In the genomic region with DNA sequence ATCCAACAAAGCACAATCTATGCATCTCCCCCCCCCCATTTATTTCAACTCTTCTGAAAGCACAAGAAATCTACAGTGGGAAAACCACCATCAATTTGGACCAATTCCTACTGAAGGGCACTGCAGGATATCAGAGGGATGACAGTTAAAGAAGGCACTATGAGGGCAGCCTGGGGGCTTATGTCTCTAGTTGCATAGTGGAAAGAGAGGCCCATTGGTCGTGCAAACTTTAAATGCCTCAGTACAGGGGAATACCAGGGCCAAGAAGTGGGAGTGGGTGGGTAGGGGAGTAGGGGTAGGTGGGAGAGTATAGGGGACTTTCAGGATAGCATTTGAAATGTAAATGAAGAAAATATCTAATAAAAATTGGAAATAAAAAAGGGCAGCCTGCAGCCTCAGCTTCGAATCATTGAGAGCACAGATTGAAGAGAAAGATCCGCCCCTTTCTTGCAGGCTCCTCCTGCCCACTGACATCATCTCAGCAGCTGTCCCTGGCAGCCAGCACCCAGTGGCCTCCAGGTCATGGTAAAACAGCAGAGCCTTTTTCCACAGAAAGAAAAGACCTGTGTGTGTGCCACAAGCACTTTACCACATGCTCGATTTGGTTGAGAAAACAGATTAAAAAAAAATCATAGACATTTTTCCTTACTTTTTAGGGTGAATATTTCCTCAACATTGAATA, we compare ENCODE assay signal across 9 mouse cellular contexts.
DNase-seq lines count a peak whose midpoint lies in the region; TF ChIP-seq lines count a peak whose summit lies in the region.
"Had no signal": no experiment of that assay in that cellular context is flagged by ENCODE, and none has a peak within 500 bp of the region (broad histone marks: within the 10 kb centered on the region; RNA-seq: fewer than 3 reads in every experiment).

No protein-coding gene starts in this region.

- intact Hi-C loops in left cerebral cortex, postnatal 14 days (cut with DNase I), result no loop called here

- TF ChIP-seq POLR2A in kidney, adult 2 months (IDR thresholded peaks at IDR 0.05; ENCODE audit: low read depth, low read length), result no peak

- DNase-seq in left cerebral cortex, postnatal 14 days (ENCODE audit: low spot score in 2 of 2), result peak; percentile 3 to 8
- no peak for DNase-seq in left cerebral cortex, adult 8-10 months (ENCODE audit: low spot score in 2 of 2)
- DNase-seq in NIH3T3 (ENCODE audit: low read depth), result peak; percentile 26
- peak; percentile 3 for DNase-seq in adrenal gland, postnatal 25 days
- peak; percentile 13 for DNase-seq in gastrocnemius, postnatal 10 days
- no peak for DNase-seq in cerebellum, postnatal 14 days
- no peak for DNase-seq in kidney, adult 2 months
- DNase-seq in right cerebral cortex, postnatal 36 days (ENCODE audit: low spot score in 2 of 2), result no peak

- H3K27me3 ChIP-seq in kidney, adult 2 months (replicated peaks; ENCODE audit: control insufficient read depth, insufficient read depth, low read length), result no peaks in the 10 kb centered on the region

- no peak overlapping the region for H3K27ac ChIP-seq in kidney, adult 2 months (ENCODE audit: insufficient read depth, low read depth, low read length)
- H3K27ac ChIP-seq: liver, embryonic 14.5 days had no signal

- no peak for TF ChIP-seq CTCF in kidney, adult 2 months (conservative IDR thresholded peaks at IDR 0.05; ENCODE audit: insufficient read depth, insufficient read length, low read depth, low read length)

- 59% methylated on average over 4 of the region's 4 CpGs for WGBS in kidney, adult 2 months

- no peaks in the 10 kb centered on the region for H3K36me3 ChIP-seq in kidney, adult 2 months (ENCODE audit: control insufficient read depth, insufficient read depth, low read length)

- H3K4me1 ChIP-seq in kidney, adult 2 months (ENCODE audit: control insufficient read depth, insufficient read depth, low read length), result no peaks in the 10 kb centered on the region

- H3K4me3 ChIP-seq in kidney, adult 2 months (ENCODE audit: insufficient read depth, low read depth, low read length), result no peak overlapping the region

Comparison
In these comparisons a context has a peak if more than half of its experiments do, and no peak if none do; other contexts are left out.
1. DNase-seq: peak in left cerebral cortex, postnatal 14 days (2 of 2), NIH3T3 (single experiment), adrenal gland, postnatal 25 days (single experiment) and gastrocnemius, postnatal 10 days (single experiment); none in left cerebral cortex, adult 8-10 months (0 of 2), cerebellum, postnatal 14 days (0 of 2), kidney, adult 2 months (single experiment) and right cerebral cortex, postnatal 36 days (0 of 2).